Mouse (Mus musculus) bone marrow macrophage, adult 2 months (primary cell): ENCODE results near the gene Svip.

Source experiments
- CTCF ChIP-seq: IDR thresholded peaks from 2 replicates; pipeline ENCODE4 v1.5.1; 2012; ENCODE audit warnings: low read depth, mild to moderate bottlenecking, low read length, moderate library complexity
- POLR2A ChIP-seq: IDR thresholded peaks from 2 replicates; pipeline ENCODE4 v1.6.1; 2012; ENCODE audit warnings: mild to moderate bottlenecking, low read depth, low read length, borderline replicate concordance

DNA sequence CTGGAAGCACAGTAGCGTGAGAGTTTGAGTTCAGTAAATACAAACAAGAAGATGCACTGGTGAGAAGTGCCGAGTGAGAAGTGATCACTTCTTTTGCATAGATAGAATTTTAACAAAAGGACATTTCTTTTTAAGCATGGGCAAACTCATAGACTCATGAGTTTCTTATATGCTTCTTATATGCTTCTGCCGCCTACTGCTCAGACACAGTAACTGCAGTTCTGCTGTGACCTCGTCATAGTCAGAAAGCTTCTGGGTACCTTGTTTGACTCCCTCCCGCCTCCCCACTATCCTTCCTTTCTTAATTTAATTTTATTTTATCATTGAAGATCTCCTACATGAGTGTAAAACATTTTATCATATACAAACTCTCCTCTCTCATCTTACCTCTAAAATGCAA is 26.5 kb downstream of the Svip start:
- TF ChIP-seq POLR2A (no peak), CTCF (no peak)
